Mouse (Mus musculus) stomach, embryonic 15.5 days (tissue): ENCODE measurements around the gene Myh10. TPM values are rescaled to one million over a fixed set of nuclear protein-coding genes. Genes with fewer than 3 reads are reported as not detected.

Experiments
- ATAC-seq: fragments of 200-750 bp; cut with Nextera tagmentation; 2 replicates; pipeline ENCODE4 v1.8.0; 2017; ENCODE audit warnings: low read depth, moderate number of reproducible peaks, moderate TSS enrichment; ENCODE audit not compliant: insufficient read depth, low FRiP score
- H3K27ac ChIP-seq: fragments of 300-500 bp; sonication (generic); 2 replicates; pipeline ENCODE4 v1.5.1; 2015; ENCODE audit warnings: mild to moderate bottlenecking, inconsistent platforms
- H3K27me3 ChIP-seq: fragments of 300-500 bp; sonication (generic); replicated peaks from 2 replicates; pipeline ENCODE4 v1.6.1; 2015; ENCODE audit warnings: inconsistent platforms
- H3K36me3 ChIP-seq: fragments of 300-500 bp; sonication (generic); 2 replicates; pipeline ENCODE4 v1.6.1; 2015; ENCODE audit warnings: inconsistent platforms
- H3K4me1 ChIP-seq: fragments of 300-500 bp; sonication (generic); 2 replicates; pipeline ENCODE4 v1.6.1; 2015; ENCODE audit warnings: inconsistent platforms
- H3K4me2 ChIP-seq: fragments of 300-500 bp; sonication (generic); 2 replicates; pipeline ENCODE4 v1.6.1; 2015; ENCODE audit warnings: mild to moderate bottlenecking, inconsistent platforms
- H3K4me3 ChIP-seq: fragments of 300-500 bp; sonication (generic); replicated peaks from 2 replicates; pipeline ENCODE4 v1.5.1; 2015; ENCODE audit warnings: inconsistent platforms
- H3K9ac ChIP-seq: fragments of 300-500 bp; sonication (generic); 2 replicates; pipeline ENCODE4 v1.6.1; 2015; ENCODE audit warnings: inconsistent platforms
- H3K9me3 ChIP-seq: fragments of 300-500 bp; sonication (generic); 2 replicates; pipeline ENCODE4 v1.6.1; 2016; ENCODE audit warnings: inconsistent platforms
- WGBS: fragments of 180-500 bp; shearing (Covaris S2); methylation state at CpG from one replicate; pipeline ENCODE4 v1.1.7; 2015; 5-methylcytosine and 5-hydroxymethylcytosine counted together
- polyA plus RNA-seq: library from polyadenylated mRNA; unstranded; fragments of >200 nt; fragmentation: Nextera tagmentation; extraction: Ambion mirVana; gene quantifications from 2 replicates; pipeline ENCODE4 v1.2.1, GENCODE M21; 2015

Myh10 gene
- polyA plus RNA-seq, 1 experiment from 2014 or later, result 88.4 TPM

GRCm38 (mm10) chr11:68674071-68674470 is 17.3 kb upstream of the Myh10 start:
- Histone ChIP-seq H3K9me3 (no peaks in the 10 kb centered on the region), H3K4me1 (no peaks in the 10 kb centered on the region), H3K27ac (no peak overlapping the region), H3K36me3 (no peaks in the 10 kb centered on the region), H3K4me2 (no peak overlapping the region), H3K9ac (no peak overlapping the region), H3K27me3 (no peaks in the 10 kb centered on the region), H3K4me3 (no peak overlapping the region)
- 68% methylated on average over 3 of the region's 3 CpGs for WGBS
- ATAC-seq, result no peak

- Histone ChIP-seq H3K9me3 (no peaks in the 10 kb centered on the region), H3K9ac (no peak overlapping the region), H3K4me1 (no peaks in the 10 kb centered on the region), H3K36me3 (no peaks in the 10 kb centered on the region), H3K27me3 (no peaks in the 10 kb centered on the region), H3K4me3 (no peak overlapping the region), H3K4me2 (no peak overlapping the region), H3K27ac (no peak overlapping the region)
- WGBS, result 49% methylated on average over 3 of the region's 3 CpGs
- no peak for ATAC-seq
These were observed 16.7 kb upstream of the Myh10 start for GRCm38 (mm10) chr11:68674643-68675042.

GRCm38 (mm10) chr11:68675274-68675673 is 16.1 kb upstream of the Myh10 start:
- Histone ChIP-seq H3K9me3 (no peaks in the 10 kb centered on the region), H3K4me2 (no peak overlapping the region), H3K36me3 (no peaks in the 10 kb centered on the region), H3K9ac (no peak overlapping the region), H3K4me3 (no peak overlapping the region), H3K4me1 (no peaks in the 10 kb centered on the region), H3K27ac (no peak overlapping the region), H3K27me3 (no peaks in the 10 kb centered on the region)
- ATAC-seq, result no peak
- 54% methylated on average over 3 of the region's 3 CpGs for WGBS

- Histone ChIP-seq H3K9me3 (no peaks in the 10 kb centered on the region), H3K27me3 (no peaks in the 10 kb centered on the region), H3K36me3 (no peaks in the 10 kb centered on the region), H3K4me2 (no peak overlapping the region), H3K27ac (no peak overlapping the region), H3K4me3 (no peak overlapping the region), H3K4me1 (no peaks in the 10 kb centered on the region), H3K9ac (no peak overlapping the region)
- no peak for ATAC-seq
- 67% methylated on average over 3 of the region's 3 CpGs for WGBS
These were observed 10.0 kb upstream of the Myh10 start for GRCm38 (mm10) chr11:68681254-68681839.

GRCm38 (mm10) chr11:68682136-68682806 is 9.1 kb upstream of the Myh10 start:
- H3K27me3 ChIP-seq, result no peaks in the 10 kb centered on the region
- H3K36me3 ChIP-seq, result no peaks in the 10 kb centered on the region
- WGBS, result 81% methylated on average over 8 of the region's 8 CpGs
- no peak overlapping the region for H3K9ac ChIP-seq
- no peak overlapping the region for H3K4me2 ChIP-seq
- no peak overlapping the region for H3K27ac ChIP-seq
- H3K4me3 ChIP-seq, result no peak overlapping the region
- ATAC-seq, result peak; percentile 63
- H3K9me3 ChIP-seq, result no peaks in the 10 kb centered on the region
- H3K4me1 ChIP-seq, result no peaks in the 10 kb centered on the region

- Histone ChIP-seq H3K4me2 (no peak overlapping the region), H3K27me3 (no peaks in the 10 kb centered on the region), H3K27ac (no peak overlapping the region), H3K9ac (no peak overlapping the region), H3K4me3 (no peak overlapping the region), H3K4me1 (no peaks in the 10 kb centered on the region), H3K9me3 (no peaks in the 10 kb centered on the region), H3K36me3 (no peaks in the 10 kb centered on the region)
- 82% methylated on average over 5 of the region's 5 CpGs for WGBS
- no peak for ATAC-seq
These were observed 5.4 kb upstream of the Myh10 start for GRCm38 (mm10) chr11:68686001-68686400.

GRCm38 (mm10) chr11:68689304-68689703 is 2.1 kb upstream of the Myh10 start:
- H3K27me3 ChIP-seq, result no peaks in the 10 kb centered on the region
- no peak overlapping the region for H3K4me3 ChIP-seq
- 0 out of 2 replicates have a peak, but pooled peaks cover 3% of the 10 kb centered on the region for H3K4me1 ChIP-seq
- 84% methylated on average over 1 of the region's 1 CpGs for WGBS
- H3K27ac ChIP-seq, result no peak overlapping the region
- no peak for ATAC-seq
- no peaks in the 10 kb centered on the region for H3K36me3 ChIP-seq
- no peak overlapping the region for H3K9ac ChIP-seq
- H3K4me2 ChIP-seq, result no peak overlapping the region
- H3K9me3 ChIP-seq, result no peaks in the 10 kb centered on the region

- H3K4me2 ChIP-seq, result no peak overlapping the region
- no peaks in the 10 kb centered on the region for H3K27me3 ChIP-seq
- WGBS, result 55% methylated on average over 5 of the region's 5 CpGs
- no peaks in the 10 kb centered on the region for H3K36me3 ChIP-seq
- H3K9ac ChIP-seq, result no peak overlapping the region
- no peaks in the 10 kb centered on the region for H3K9me3 ChIP-seq
- ATAC-seq, result no peak
- 0 out of 2 replicates have a peak, but pooled peaks cover 3% of the 10 kb centered on the region for H3K4me1 ChIP-seq
- H3K4me3 ChIP-seq, result no peak overlapping the region
- no peak overlapping the region for H3K27ac ChIP-seq
These were observed 894 bp upstream of the Myh10 start for GRCm38 (mm10) chr11:68690465-68690864.

- peak; percentile 9; the same call in 1 of the 2 replicates for ATAC-seq
These were observed 792 bp downstream of the Myh10 start for GRCm38 (mm10) chr11:68692010-68692692.

GRCm38 (mm10) chr11:68692693-68693446 is 1.5 kb downstream of the Myh10 start:
- ATAC-seq, result no peak
- Histone ChIP-seq H3K9me3 (no peaks in the 10 kb centered on the region), H3K4me2 (peak overlapping the region; percentile 88), H3K36me3 (0 out of 2 replicates have a peak, but pooled peaks cover 3% of the 10 kb centered on the region), H3K4me1 (0 out of 2 replicates have a peak, but pooled peaks cover 3% of the 10 kb centered on the region), H3K27me3 (no peaks in the 10 kb centered on the region), H3K27ac (peak overlapping the region; percentile 98), H3K4me3 (peak overlapping the region; percentile 73), H3K9ac (peak overlapping the region; percentile 79)
- under 1% methylated on average over 43 of the region's 43 CpGs for WGBS

More at GRCm38 (mm10) chr11:68692010-68692692, 792 bp downstream of the Myh10 start:
- Histone ChIP-seq H3K27ac (peak overlapping the region; percentile 98), H3K4me2 (peak overlapping the region; percentile 88), H3K36me3 (no peaks in the 10 kb centered on the region), H3K9me3 (no peaks in the 10 kb centered on the region), H3K4me1 (0 out of 2 replicates have a peak, but pooled peaks cover 3% of the 10 kb centered on the region), H3K4me3 (peak overlapping the region; percentile 73), H3K9ac (peak overlapping the region; percentile 79), H3K27me3 (no peaks in the 10 kb centered on the region)
- under 1% methylated on average over 34 of the region's 34 CpGs for WGBS

GRCm38 (mm10) chr11:68693447-68694040 is 2.2 kb downstream of the Myh10 start:
- peak overlapping the region; percentile 98 for H3K27ac ChIP-seq

More at GRCm38 (mm10) chr11:68693447-68694040, 2.2 kb downstream of the Myh10 start:
- no peaks in the 10 kb centered on the region for H3K9me3 ChIP-seq
- H3K27me3 ChIP-seq, result no peaks in the 10 kb centered on the region
- H3K4me1 ChIP-seq, result 0 out of 2 replicates have a peak, but pooled peaks cover 3% of the 10 kb centered on the region
- H3K4me2 ChIP-seq, result peak overlapping the region; percentile 88
- no peak for ATAC-seq
- H3K9ac ChIP-seq, result no peak overlapping the region
- 15% methylated on average over 10 of the region's 10 CpGs for WGBS
- 0 out of 2 replicates have a peak, but pooled peaks cover 3% of the 10 kb centered on the region for H3K36me3 ChIP-seq
- peak overlapping the region; percentile 73 for H3K4me3 ChIP-seq
